ENCODE assay signal across 36 mouse cellular contexts in the genomic region with DNA sequence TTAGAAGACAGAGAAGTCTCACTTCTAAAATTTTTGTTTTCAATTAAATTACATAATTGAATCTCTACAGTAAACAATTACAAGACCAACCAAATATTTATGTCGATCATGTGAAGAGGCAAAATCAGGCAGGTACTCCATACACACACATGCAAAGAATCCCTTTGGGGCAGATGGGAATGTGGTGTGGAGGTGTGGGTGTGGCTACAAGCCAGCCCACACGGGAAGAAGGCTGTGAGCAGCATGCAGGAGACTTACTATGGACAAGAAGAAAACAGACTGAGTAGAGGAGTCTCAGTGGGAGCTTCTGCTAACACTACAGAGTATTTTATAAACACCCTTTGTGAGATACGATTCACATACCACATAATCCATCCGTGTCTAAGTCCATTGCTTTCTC. TPM values are rescaled to one million over a fixed set of nuclear protein-coding genes. Genes with fewer than 3 reads are reported as not detected.
"Had no signal": no experiment of that assay in that cellular context is flagged by ENCODE, and none has a peak within 500 bp of the region (broad histone marks: within the 10 kb centered on the region; RNA-seq: fewer than 3 reads in every experiment).

No protein-coding gene starts in this region.

- H3K4me3 ChIP-seq: limb, embryonic 12.5 days; limb, embryonic 13.5 days; limb, embryonic 15.5 days; liver, embryonic 12.5 days; liver, embryonic 13.5 days; liver, embryonic 15.5 days; lung, embryonic 15.5 days; megakaryocyte, embryonic 14.5 days; midbrain, embryonic 10.5 days; midbrain, embryonic 12.5 days; midbrain, embryonic 13.5 days; midbrain, embryonic 15.5 days; myocyte; neural tube, embryonic 12.5 days; neural tube, embryonic 13.5 days had no signal

- DNase-seq: left cerebral cortex, postnatal 4 days; liver; liver, embryonic 13.5 days; liver, postnatal 0 days; lung, adult 18-20 months; lung, adult 2 months; lung, embryonic 14.5 days; lung, postnatal 10 days; lung, postnatal 14 days; lung, postnatal 36 days; lung, postnatal 4 days; midbrain, embryonic 14.5 days had no signal

- H3K9ac ChIP-seq: limb, embryonic 12.5 days; limb, embryonic 13.5 days; limb, embryonic 15.5 days; liver, embryonic 12.5 days; liver, embryonic 13.5 days; liver, embryonic 14.5 days; liver, embryonic 15.5 days; liver, postnatal 0 days; lung, embryonic 14.5 days; lung, embryonic 15.5 days; midbrain, embryonic 12.5 days; midbrain, embryonic 13.5 days; midbrain, embryonic 15.5 days; neural tube, embryonic 12.5 days; neural tube, embryonic 13.5 days had no signal

- H3K4me2 ChIP-seq: limb, embryonic 12.5 days; limb, embryonic 13.5 days; limb, embryonic 15.5 days; liver, embryonic 11.5 days; liver, embryonic 12.5 days; liver, embryonic 13.5 days; liver, embryonic 15.5 days; lung, embryonic 14.5 days; lung, embryonic 15.5 days; midbrain, embryonic 11.5 days; midbrain, embryonic 12.5 days; midbrain, embryonic 13.5 days; midbrain, embryonic 15.5 days; neural tube, embryonic 12.5 days; neural tube, embryonic 13.5 days had no signal

- H3K27ac ChIP-seq: limb, embryonic 13.5 days; limb, embryonic 15.5 days; liver, embryonic 12.5 days; liver, embryonic 13.5 days; liver, embryonic 14.5 days; liver, embryonic 15.5 days; lung, embryonic 15.5 days; macrophage; midbrain, embryonic 10.5 days; midbrain, embryonic 12.5 days; midbrain, embryonic 13.5 days; midbrain, embryonic 15.5 days; neural tube, embryonic 12.5 days; neural tube, embryonic 13.5 days had no signal

- ATAC-seq: liver, embryonic 12.5 days; liver, postnatal 0 days; lung, postnatal 0 days; midbrain, embryonic 15.5 days had no signal

- H3K27me3 ChIP-seq: limb, embryonic 12.5 days; limb, embryonic 13.5 days; limb, embryonic 15.5 days; liver, embryonic 12.5 days; liver, embryonic 13.5 days; liver, embryonic 15.5 days; lung, embryonic 15.5 days; midbrain, embryonic 12.5 days; midbrain, embryonic 13.5 days; midbrain, embryonic 15.5 days; neural tube, embryonic 12.5 days; neural tube, embryonic 13.5 days had no signal

- H3K36me3 ChIP-seq: limb, embryonic 12.5 days; limb, embryonic 13.5 days; limb, embryonic 15.5 days; liver, embryonic 12.5 days; liver, embryonic 13.5 days; liver, embryonic 15.5 days; lung, embryonic 15.5 days had no signal

- H3K9me3 ChIP-seq: limb, embryonic 12.5 days; limb, embryonic 13.5 days; limb, embryonic 15.5 days; liver, embryonic 12.5 days; liver, embryonic 13.5 days; liver, embryonic 15.5 days; lung, embryonic 15.5 days; megakaryocyte, embryonic 14.5 days; midbrain, embryonic 10.5 days; midbrain, embryonic 12.5 days; midbrain, embryonic 13.5 days; midbrain, embryonic 15.5 days; neural tube, embryonic 12.5 days; neural tube, embryonic 13.5 days had no signal

- H3K4me1 ChIP-seq: limb, embryonic 12.5 days; limb, embryonic 15.5 days; liver, embryonic 12.5 days; liver, embryonic 13.5 days; liver, embryonic 15.5 days; lung, embryonic 15.5 days; megakaryocyte, embryonic 14.5 days; midbrain, embryonic 10.5 days; midbrain, embryonic 12.5 days; midbrain, embryonic 13.5 days; midbrain, embryonic 15.5 days; neural tube, embryonic 12.5 days; neural tube, embryonic 13.5 days had no signal

RNA-seq across cellular contexts. Expression of a gene that starts 34.8 kb away (rescaled TPM):
- total RNA-seq: liver, adult 2 months; megakaryocyte progenitor cell, adult 5-6 weeks; megakaryocyte, adult 5-6 weeks; megakaryocyte-erythroid progenitor cell, adult 5-6 weeks; monocyte, adult 5-6 weeks had no signal
- polyA plus RNA-seq: liver, adult 2 months; macrophage had no signal
